Comparison of ENCODE assay signal across 8 mouse cellular contexts in genomic region chr6:107012938-107013511, GRCm38 (mm10).
DNase-seq lines count a peak whose midpoint lies in the region; ATAC-seq and TF ChIP-seq lines count a peak whose summit lies in the region.

No protein-coding gene starts in this region.

- peaks cover 7% of the 10 kb centered on the region; the same call in 1 of the 2 replicates for H3K4me1 ChIP-seq in intestine, embryonic 14.5 days (replicated peaks; ENCODE audit: control insufficient read depth, insufficient read depth, low read length)
- no peaks in the 10 kb centered on the region for H3K4me1 ChIP-seq in intestine, embryonic 15.5 days (replicated peaks)
- H3K4me1 ChIP-seq in embryonic facial prominence, embryonic 10.5 days, result peaks cover 10% of the 10 kb centered on the region; the same call in 1 of the 2 replicates
- no peaks in the 10 kb centered on the region for H3K4me1 ChIP-seq in kidney, postnatal 0 days (replicated peaks; ENCODE audit: insufficient read depth, low read length)
- H3K4me1 ChIP-seq in neural tube, embryonic 12.5 days, result peaks cover 11% of the 10 kb centered on the region
- H3K4me1 ChIP-seq in intestine, embryonic 16.5 days (ENCODE audit: control insufficient read depth, insufficient read depth, low read length), result no peaks in the 10 kb centered on the region

- no peak for TF ChIP-seq CTCF in kidney, postnatal 0 days (IDR thresholded peaks at IDR 0.05; ENCODE audit: low read depth)

- no peak overlapping the region for H3K27ac ChIP-seq in intestine, embryonic 14.5 days (ENCODE audit: low read depth)
- H3K27ac ChIP-seq in intestine, embryonic 15.5 days, result no peak overlapping the region
- H3K27ac ChIP-seq in embryonic facial prominence, embryonic 10.5 days (replicated peaks), result 0 out of 2 replicates have a peak overlapping the region, but pooled peaks have one; percentile 5
- no peak overlapping the region for H3K27ac ChIP-seq in kidney, postnatal 0 days
- H3K27ac ChIP-seq in neural tube, embryonic 12.5 days, result peak overlapping the region; percentile 23; the same call in 1 of the 2 replicates
- no peak overlapping the region for H3K27ac ChIP-seq in intestine, embryonic 16.5 days (ENCODE audit: low read length)

- no peak for DNase-seq in intestine, embryonic 14.5 days (ENCODE audit: low spot score)
- peak; percentile 11 for DNase-seq in embryonic facial prominence, embryonic 10.5 days (ENCODE audit: low spot score)
- peak; percentile 84 for DNase-seq in kidney, postnatal 0 days (ENCODE audit: low spot score)
- no peak for DNase-seq in urinary bladder, postnatal 36 days (ENCODE audit: low spot score in 2 of 2)
- no peak for DNase-seq in urinary bladder, adult 18-20 months (ENCODE audit: low spot score in 2 of 2)

- 0 out of 2 replicates have a peak, but pooled peaks have one; percentile 40 for ATAC-seq in intestine, embryonic 14.5 days (replicated peaks; ENCODE audit: low FRiP score, low TSS enrichment, low read depth)
- ATAC-seq in intestine, embryonic 15.5 days, result no peak
- ATAC-seq in kidney, postnatal 0 days (replicated peaks; ENCODE audit: low FRiP score, low read depth), result peak; percentile 84
- ATAC-seq in neural tube, embryonic 12.5 days (ENCODE audit: low FRiP score, low read depth), result peak; percentile 78
- no peak for ATAC-seq in intestine, embryonic 16.5 days

- H3K4me2 ChIP-seq in intestine, embryonic 14.5 days (ENCODE audit: low read length), result 0 out of 2 replicates have a peak overlapping the region, but pooled peaks have one; percentile 26
- no peak overlapping the region for H3K4me2 ChIP-seq in intestine, embryonic 15.5 days (replicated peaks)
- peak overlapping the region; percentile 36 for H3K4me2 ChIP-seq in kidney, postnatal 0 days (ENCODE audit: low read length)
- peak overlapping the region; percentile 46 for H3K4me2 ChIP-seq in neural tube, embryonic 12.5 days (replicated peaks)
- no peak overlapping the region for H3K4me2 ChIP-seq in intestine, embryonic 16.5 days (ENCODE audit: low read depth, low read length)

- WGBS in intestine, embryonic 14.5 days, result 29% methylated on average over 9 of the region's 9 CpGs
- 36% methylated on average over 9 of the region's 9 CpGs for WGBS in intestine, embryonic 15.5 days
- 46% methylated on average over 9 of the region's 9 CpGs for WGBS in embryonic facial prominence, embryonic 10.5 days
- 10% methylated on average over 9 of the region's 9 CpGs for whole genome bisulfite sequencing in kidney, postnatal 0 days
- 3% methylated on average over 9 of the region's 9 CpGs for WGBS in neural tube, embryonic 12.5 days
- WGBS in intestine, embryonic 16.5 days, result 33% methylated on average over 9 of the region's 9 CpGs

- H3K27me3 ChIP-seq in intestine, embryonic 14.5 days (replicated peaks; ENCODE audit: control insufficient read depth, insufficient read depth, low read length), result no peaks in the 10 kb centered on the region
- no peaks in the 10 kb centered on the region for H3K27me3 ChIP-seq in intestine, embryonic 15.5 days (replicated peaks)
- no peaks in the 10 kb centered on the region for H3K27me3 ChIP-seq in embryonic facial prominence, embryonic 10.5 days (replicated peaks; ENCODE audit: low read depth, poor library complexity, severe bottlenecking)
- no peaks in the 10 kb centered on the region for H3K27me3 ChIP-seq in kidney, postnatal 0 days (ENCODE audit: insufficient read depth, low read length)
- no peaks in the 10 kb centered on the region for H3K27me3 ChIP-seq in neural tube, embryonic 12.5 days (replicated peaks)
- no peaks in the 10 kb centered on the region for H3K27me3 ChIP-seq in intestine, embryonic 16.5 days (replicated peaks; ENCODE audit: control insufficient read depth, insufficient read depth, low read length)

- H3K36me3 ChIP-seq in intestine, embryonic 14.5 days (ENCODE audit: control insufficient read depth, insufficient read depth, low read length), result no peaks in the 10 kb centered on the region
- no peaks in the 10 kb centered on the region for H3K36me3 ChIP-seq in intestine, embryonic 15.5 days
- H3K36me3 ChIP-seq in embryonic facial prominence, embryonic 10.5 days (replicated peaks), result no peaks in the 10 kb centered on the region
- no peaks in the 10 kb centered on the region for H3K36me3 ChIP-seq in kidney, postnatal 0 days (ENCODE audit: insufficient read depth, low read length)
- H3K36me3 ChIP-seq in neural tube, embryonic 12.5 days, result no peaks in the 10 kb centered on the region
- no peaks in the 10 kb centered on the region for H3K36me3 ChIP-seq in intestine, embryonic 16.5 days (ENCODE audit: control insufficient read depth, insufficient read depth, low read length)

- no peak overlapping the region for H3K4me3 ChIP-seq in intestine, embryonic 14.5 days (ENCODE audit: low read depth, low read length)
- H3K4me3 ChIP-seq in intestine, embryonic 15.5 days (replicated peaks), result no peak overlapping the region
- no peak overlapping the region for H3K4me3 ChIP-seq in embryonic facial prominence, embryonic 10.5 days
- H3K4me3 ChIP-seq in kidney, postnatal 0 days (replicated peaks; ENCODE audit: low read depth, low read length), result no peak overlapping the region
- H3K4me3 ChIP-seq in neural tube, embryonic 12.5 days, result no peak overlapping the region
- no peak overlapping the region for H3K4me3 ChIP-seq in intestine, embryonic 16.5 days (ENCODE audit: low read length)

- H3K9ac ChIP-seq in intestine, embryonic 14.5 days (ENCODE audit: low read length), result no peak overlapping the region
- H3K9ac ChIP-seq in intestine, embryonic 15.5 days, result no peak overlapping the region
- no peak overlapping the region for H3K9ac ChIP-seq in kidney, postnatal 0 days (ENCODE audit: low read depth, low read length)
- H3K9ac ChIP-seq in neural tube, embryonic 12.5 days, result no peak overlapping the region
- no peak overlapping the region for H3K9ac ChIP-seq in intestine, embryonic 16.5 days (ENCODE audit: low read depth, low read length)

- no peaks in the 10 kb centered on the region for H3K9me3 ChIP-seq in intestine, embryonic 14.5 days (ENCODE audit: control insufficient read depth, low read length)
- H3K9me3 ChIP-seq in intestine, embryonic 15.5 days, result no peaks in the 10 kb centered on the region
- H3K9me3 ChIP-seq in embryonic facial prominence, embryonic 10.5 days, result no peaks in the 10 kb centered on the region
- no peaks in the 10 kb centered on the region for H3K9me3 ChIP-seq in kidney, postnatal 0 days (replicated peaks; ENCODE audit: low read length)
- no peaks in the 10 kb centered on the region for H3K9me3 ChIP-seq in neural tube, embryonic 12.5 days
- H3K9me3 ChIP-seq in intestine, embryonic 16.5 days (ENCODE audit: control insufficient read depth, low read length), result no peaks in the 10 kb centered on the region

Comparison
In these comparisons a context has a peak if more than half of its experiments do, and no peak if none do; other contexts are left out.
1. ATAC-seq: peak in intestine, embryonic 14.5 days (single experiment), kidney, postnatal 0 days (single experiment) and neural tube, embryonic 12.5 days (single experiment); none in intestine, embryonic 15.5 days (single experiment) and intestine, embryonic 16.5 days (single experiment).
2. H3K4me2 ChIP-seq: peak in intestine, embryonic 14.5 days (single experiment), kidney, postnatal 0 days (single experiment) and neural tube, embryonic 12.5 days (single experiment); none in intestine, embryonic 15.5 days (single experiment) and intestine, embryonic 16.5 days (single experiment).
3. DNase-seq: peak in embryonic facial prominence, embryonic 10.5 days (single experiment) and kidney, postnatal 0 days (single experiment); none in intestine, embryonic 14.5 days (single experiment), urinary bladder, postnatal 36 days (0 of 2) and urinary bladder, adult 18-20 months (0 of 2).
4. H3K27ac ChIP-seq: peak in embryonic facial prominence, embryonic 10.5 days (single experiment) and neural tube, embryonic 12.5 days (single experiment); none in intestine, embryonic 14.5 days (single experiment), intestine, embryonic 15.5 days (single experiment), kidney, postnatal 0 days (single experiment) and intestine, embryonic 16.5 days (single experiment).